Mouse (Mus musculus): ENCODE measurements around the gene Tdg.

DNA sequence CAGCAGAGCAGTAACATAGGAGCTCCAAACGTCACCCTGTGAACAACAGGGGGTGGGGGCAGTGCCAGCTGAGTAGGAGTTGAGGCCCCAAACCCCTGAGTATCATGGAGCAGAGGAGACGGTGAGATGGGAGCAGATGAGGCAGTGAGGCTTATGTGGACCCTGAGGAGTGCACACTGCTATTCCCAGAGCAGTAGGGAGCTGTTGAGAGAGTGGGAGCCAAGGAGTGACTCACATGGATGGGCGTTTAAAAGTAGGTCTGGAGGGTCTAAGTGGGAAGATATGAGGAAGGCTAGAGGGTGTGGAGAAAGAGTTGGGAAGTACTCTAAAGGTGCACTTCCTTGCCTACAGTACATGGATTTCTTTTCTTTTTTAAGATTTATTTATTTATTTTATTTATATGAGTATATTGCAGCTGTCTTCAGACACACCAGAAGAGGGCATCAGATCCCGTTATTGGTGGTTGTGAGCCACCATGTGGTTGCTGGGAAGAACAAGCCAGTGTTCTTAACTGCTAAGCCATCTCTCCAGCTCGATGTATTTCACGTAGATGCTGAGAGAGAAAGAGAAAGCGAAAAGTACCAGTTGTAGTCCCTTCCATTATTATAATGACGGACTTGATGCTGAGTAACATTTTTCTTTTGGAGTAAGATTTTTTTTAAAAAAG lies 9.5 kb downstream of the Tdg start:
- TF ChIP-seq CTCF (IDR thresholded peaks at IDR 0.05; ENCODE audit: low read depth, low read length) = no peak
- no peak for TF ChIP-seq EP300 (IDR thresholded peaks at IDR 0.05; ENCODE audit: insufficient read depth, low read depth, low read length)

Data from ES-Bruce4 (cell line).